Mouse (Mus musculus) erythroblast, embryonic 14.5 days (primary cell): ENCODE measurements around the gene Epn3.

ENCODE experiments used
- GATA1 ChIP-seq: IDR thresholded peaks from 2 replicates; pipeline ENCODE4 v1.6.1; 2012; ENCODE audit warnings: low read length, inconsistent platforms, mixed read lengths
- TAL1 ChIP-seq: IDR thresholded peaks from 3 replicates; pipeline ENCODE4 v1.6.1; 2012; ENCODE audit warnings: low read length, inconsistent platforms, mixed read lengths

GRCm38 (mm10) chr11:94447017-94447416 is 52.8 kb downstream of the Epn3 start:
- TF ChIP-seq GATA1: no peak
- TF ChIP-seq TAL1: no peak
